Mouse (Mus musculus): ENCODE data around the gene Gm11084. TPM values are rescaled to one million over a fixed set of nuclear protein-coding genes. Genes with fewer than 3 reads are reported as not detected.
"Not testable (repeated sequence)": the region's sequence is repeated elsewhere in the genome, so short reads cannot be mapped to it uniquely, and the experiment has no call there.

The Gm11084 gene
- polyA plus RNA-seq, 1 experiment from 2014 or later, result not detected

GRCm38 (mm10) chr2:72988945-72989344 lies 2.4 kb upstream of the Gm11084 start:
- H3K27me3 ChIP-seq (replicated peaks); H3K4me2 ChIP-seq (replicated peaks); H3K36me3 ChIP-seq; H3K4me3 ChIP-seq; H3K9ac ChIP-seq; ATAC-seq (ENCODE audit: low FRiP score, low read depth); H3K4me1 ChIP-seq; H3K27ac ChIP-seq; H3K9me3 ChIP-seq: not testable (repeated sequence)
- 91% methylated on average over 9 of the region's 9 CpGs for WGBS

- no peak overlapping the region for H3K9ac ChIP-seq
- peaks cover 6% of the 10 kb centered on the region; the same call in 1 of the 2 replicates for H3K36me3 ChIP-seq
- no peak for ATAC-seq (ENCODE audit: low FRiP score, low read depth)
- no peaks in the 10 kb centered on the region for H3K4me1 ChIP-seq
- no peak overlapping the region for H3K27ac ChIP-seq
- no peak overlapping the region for H3K4me3 ChIP-seq
- no peaks in the 10 kb centered on the region for H3K27me3 ChIP-seq (replicated peaks)
- peaks cover 7% of the 10 kb centered on the region for H3K9me3 ChIP-seq
- no peak overlapping the region for H3K4me2 ChIP-seq (replicated peaks)
- 21% methylated on average over 1 of the region's 1 CpGs for WGBS
Observed at GRCm38 (mm10) chr2:72985516-72985915, 1.0 kb downstream of the Gm11084 start.

GRCm38 (mm10) chr2:72984806-72985205 lies 1.7 kb downstream of the Gm11084 start:
- no peak for ATAC-seq (ENCODE audit: low FRiP score, low read depth)

GRCm38 (mm10) chr2:72983211-72983610 lies 3.3 kb downstream of the Gm11084 start:
- Histone ChIP-seq H3K27me3 (replicated peaks) (no peaks in the 10 kb centered on the region), H3K27ac (no peak overlapping the region), H3K36me3 (0 out of 2 replicates have a peak, but pooled peaks cover 3% of the 10 kb centered on the region), H3K4me2 (replicated peaks) (no peak overlapping the region), H3K4me1 (no peaks in the 10 kb centered on the region), H3K9ac (no peak overlapping the region), H3K4me3 (no peak overlapping the region), H3K9me3 (no peaks in the 10 kb centered on the region)
- 91% methylated on average over 3 of the region's 3 CpGs for WGBS
- no peak for ATAC-seq (ENCODE audit: low FRiP score, low read depth)

More at GRCm38 (mm10) chr2:72984806-72985205, 1.7 kb downstream of the Gm11084 start:
- Histone ChIP-seq H3K36me3 (peaks cover 6% of the 10 kb centered on the region; the same call in 1 of the 2 replicates), H3K27ac (no peak overlapping the region), H3K4me1 (no peaks in the 10 kb centered on the region), H3K9me3 (peaks cover 7% of the 10 kb centered on the region), H3K4me2 (replicated peaks) (no peak overlapping the region), H3K9ac (no peak overlapping the region), H3K27me3 (replicated peaks) (no peaks in the 10 kb centered on the region), H3K4me3 (no peak overlapping the region)
- 60% methylated on average over 4 of the region's 4 CpGs for WGBS

GRCm38 (mm10) chr2:72982110-72982785 lies 4.3 kb downstream of the Gm11084 start:
- Histone ChIP-seq H3K36me3 (no peaks in the 10 kb centered on the region), H3K27me3 (replicated peaks) (no peaks in the 10 kb centered on the region), H3K9ac (no peak overlapping the region), H3K9me3 (no peaks in the 10 kb centered on the region), H3K27ac (no peak overlapping the region), H3K4me2 (replicated peaks) (no peak overlapping the region), H3K4me3 (no peak overlapping the region), H3K4me1 (peaks cover 4% of the 10 kb centered on the region)
- WGBS, result 92% methylated on average over 7 of the region's 7 CpGs
- ATAC-seq (ENCODE audit: low FRiP score, low read depth), result no peak

GRCm38 (mm10) chr2:72981441-72982109 lies 4.9 kb downstream of the Gm11084 start:
- peak overlapping the region; percentile 66 for H3K4me2 ChIP-seq (replicated peaks)
- WGBS, result 81% methylated on average over 9 of the region's 9 CpGs
- no peaks in the 10 kb centered on the region for H3K27me3 ChIP-seq (replicated peaks)
- no peaks in the 10 kb centered on the region for H3K9me3 ChIP-seq
- H3K36me3 ChIP-seq, result no peaks in the 10 kb centered on the region
- no peak overlapping the region for H3K27ac ChIP-seq
- peak overlapping the region; percentile 100; the same call in 1 of the 2 replicates for H3K9ac ChIP-seq
- H3K4me3 ChIP-seq, result peak overlapping the region; percentile 93
- H3K4me1 ChIP-seq, result peaks cover 8% of the 10 kb centered on the region
- ATAC-seq (ENCODE audit: low FRiP score, low read depth), result no peak

GRCm38 (mm10) chr2:72981075-72981420 lies 5.5 kb downstream of the Gm11084 start:
- no peak for ATAC-seq (ENCODE audit: low FRiP score, low read depth)
- Histone ChIP-seq H3K4me2 (replicated peaks) (peak overlapping the region; percentile 66), H3K4me1 (peaks cover 11% of the 10 kb centered on the region), H3K9ac (peak overlapping the region; percentile 100), H3K36me3 (no peaks in the 10 kb centered on the region), H3K9me3 (no peaks in the 10 kb centered on the region), H3K27ac (peak overlapping the region; percentile 99), H3K4me3 (peak overlapping the region; percentile 93), H3K27me3 (replicated peaks) (no peaks in the 10 kb centered on the region)
- 10% methylated on average over 3 of the region's 3 CpGs for WGBS

- under 1% methylated on average over 64 of the region's 64 CpGs for WGBS
- Histone ChIP-seq H3K4me3 (peak within 1 kb of the TSS; percentile 93), H3K9ac (peak within 1 kb of the TSS; percentile 100), H3K9me3 (no peaks in the 10 kb centered on the region), H3K27me3 (replicated peaks) (no peaks in the 10 kb centered on the region), H3K27ac (peak within 1 kb of the TSS; percentile 100), H3K4me2 (replicated peaks) (peak within 1 kb of the TSS; percentile 68), H3K36me3 (no peaks in the 10 kb centered on the region), H3K4me1 (peaks cover 16% of the 10 kb centered on the region)
- peak; percentile 91 for ATAC-seq (ENCODE audit: low FRiP score, low read depth)
Observed at GRCm38 (mm10) chr2:72980337-72981074, 6.0 kb downstream of the Gm11084 start, which contains the start of gene Sp3. Sp3 (minus strand) TSS chr2:72980446.

GRCm38 (mm10) chr2:72979659-72980071 lies 6.9 kb downstream of the Gm11084 start:
- no peaks in the 10 kb centered on the region for H3K27me3 ChIP-seq (replicated peaks)
- peak; percentile 67 for ATAC-seq (ENCODE audit: low FRiP score, low read depth)
- peak overlapping the region; percentile 100 for H3K9ac ChIP-seq
- peak overlapping the region; percentile 100 for H3K27ac ChIP-seq
- no peaks in the 10 kb centered on the region for H3K36me3 ChIP-seq
- peak overlapping the region; percentile 68 for H3K4me2 ChIP-seq (replicated peaks)
- no peaks in the 10 kb centered on the region for H3K9me3 ChIP-seq
- WGBS, result under 1% methylated on average over 27 of the region's 54 CpGs
- H3K4me1 ChIP-seq, result peaks cover 17% of the 10 kb centered on the region
- H3K4me3 ChIP-seq, result peak overlapping the region; percentile 93

GRCm38 (mm10) chr2:72978901-72979658 lies 7.4 kb downstream of the Gm11084 start:
- Histone ChIP-seq H3K27me3 (replicated peaks) (no peaks in the 10 kb centered on the region), H3K9me3 (no peaks in the 10 kb centered on the region), H3K9ac (peak overlapping the region; percentile 100), H3K4me1 (peaks cover 17% of the 10 kb centered on the region), H3K27ac (peak overlapping the region; percentile 100), H3K36me3 (no peaks in the 10 kb centered on the region), H3K4me2 (replicated peaks) (peak overlapping the region; percentile 68), H3K4me3 (peak overlapping the region; percentile 93)
- ATAC-seq (ENCODE audit: low FRiP score, low read depth), result peak; percentile 86
- WGBS, result under 1% methylated on average over 56 of the region's 107 CpGs

- under 1% methylated on average over 38 of the region's 38 CpGs for WGBS
- peak overlapping the region; percentile 93 for H3K4me3 ChIP-seq
- ATAC-seq (ENCODE audit: low FRiP score, low read depth), result peak; percentile 0; the same call in 1 of the 2 replicates
Observed at GRCm38 (mm10) chr2:72978473-72978872, 8.0 kb downstream of the Gm11084 start.

More at GRCm38 (mm10) chr2:72978473-72978872, 8.0 kb downstream of the Gm11084 start:
- Histone ChIP-seq H3K9ac (peak overlapping the region; percentile 100), H3K4me1 (peaks cover 17% of the 10 kb centered on the region), H3K9me3 (no peaks in the 10 kb centered on the region), H3K27ac (peak overlapping the region; percentile 100), H3K36me3 (no peaks in the 10 kb centered on the region), H3K4me2 (replicated peaks) (peak overlapping the region; percentile 68), H3K27me3 (replicated peaks) (no peaks in the 10 kb centered on the region)

Measured in neural tube, embryonic 12.5 days (tissue).